Mouse (Mus musculus) layer of hippocampus, adult 9-10 months (tissue): ENCODE measurements around the gene Supv3l1.

ENCODE experiments used
- DNase-seq: peaks from one replicate; pipeline ENCODE4 v3.0.0; 2022; ENCODE audit warnings: low spot score

Supv3l1 gene

GRCm38 (mm10) chr10:62413606-62413982 is 35.9 kb downstream of the Supv3l1 start:
- DNase-seq, result no peak

DNA sequence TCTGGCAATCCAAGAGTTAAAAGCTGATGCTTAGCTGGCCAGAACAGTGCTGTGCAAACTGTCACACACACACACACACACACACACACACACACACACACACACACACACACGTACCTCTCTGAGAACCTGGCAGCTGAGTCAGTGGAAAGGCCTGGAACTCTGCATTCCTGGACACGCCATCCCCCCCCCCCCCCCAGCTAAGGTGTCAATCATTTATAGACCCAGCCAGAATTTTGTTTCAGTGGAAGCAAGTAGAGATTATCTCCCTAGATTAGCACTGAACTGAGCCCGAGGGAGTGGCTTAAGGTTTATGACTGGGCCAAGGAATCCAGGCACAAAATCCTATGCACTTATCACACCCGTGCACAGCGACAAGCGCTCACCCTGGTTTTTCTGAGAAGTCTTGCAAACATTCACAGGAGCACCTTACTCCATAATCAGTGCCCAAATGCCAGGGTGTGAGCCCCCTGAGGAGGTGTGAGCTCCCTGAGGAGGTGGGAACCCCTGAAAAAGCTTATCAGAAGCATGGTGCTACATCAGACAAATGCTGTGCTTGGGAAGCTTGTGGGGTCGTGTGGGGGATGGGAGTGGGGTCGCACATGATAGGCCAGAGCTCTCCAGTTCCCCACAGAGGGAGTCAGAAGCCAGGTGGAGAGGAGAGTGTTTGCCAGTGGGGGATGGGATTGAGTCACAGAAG is 36.5 kb downstream of the Supv3l1 start:
- no peak for DNase-seq

DNA sequence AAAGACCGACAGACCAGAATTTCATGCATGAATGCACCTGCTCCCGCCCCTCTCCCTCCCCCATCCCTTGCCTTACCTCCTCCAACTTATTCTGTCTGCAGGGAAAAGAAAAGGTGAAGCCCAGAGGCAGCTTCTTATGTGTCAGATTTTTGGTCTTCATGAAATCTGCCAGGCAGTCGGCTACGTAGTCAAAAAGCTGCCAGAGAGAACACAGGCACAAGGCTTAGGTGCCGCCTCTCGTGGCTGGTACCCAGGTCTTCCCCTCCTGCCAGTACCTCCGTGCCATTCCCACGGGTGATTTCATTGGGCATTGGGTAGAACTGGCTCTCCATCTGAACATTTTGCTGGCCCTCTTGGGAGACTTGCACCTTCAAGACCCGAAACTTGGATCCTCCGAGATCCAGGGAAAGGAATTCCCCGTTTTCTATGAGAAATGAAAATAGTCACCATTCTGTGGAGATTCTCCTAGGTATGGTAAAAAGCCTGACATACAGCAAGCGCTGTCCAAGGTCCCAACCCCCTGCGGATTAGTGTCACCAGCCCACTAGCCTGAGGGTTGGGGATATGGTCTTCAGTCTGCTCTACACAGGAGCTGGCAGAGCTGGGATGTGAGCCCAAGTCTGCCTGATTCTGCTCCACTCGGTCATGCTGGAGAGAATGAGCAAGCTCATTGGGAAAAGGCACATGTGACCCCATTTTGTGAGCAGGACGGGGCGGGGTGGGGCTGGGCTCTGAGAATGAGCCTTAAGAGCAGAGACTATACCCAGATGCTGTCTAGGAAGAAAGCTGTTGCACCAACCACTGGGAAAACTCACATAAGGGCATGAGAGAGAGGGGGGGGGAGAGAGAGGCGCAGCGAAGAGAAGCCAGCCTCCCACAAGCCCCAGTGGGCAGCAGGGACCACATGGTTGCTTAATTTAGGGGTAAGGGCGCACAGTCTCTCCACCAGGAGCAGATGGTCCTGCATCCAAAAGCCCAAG is 37.8 kb downstream of the Supv3l1 start:
- DNase-seq, result no peak

- peak; percentile 39 for DNase-seq
These were observed 38.6 kb downstream of the Supv3l1 start for GRCm38 (mm10) chr10:62410943-62411342.

- DNase-seq, result no peak
These were observed 44.6 kb downstream of the Supv3l1 start for GRCm38 (mm10) chr10:62404901-62405300.

DNA sequence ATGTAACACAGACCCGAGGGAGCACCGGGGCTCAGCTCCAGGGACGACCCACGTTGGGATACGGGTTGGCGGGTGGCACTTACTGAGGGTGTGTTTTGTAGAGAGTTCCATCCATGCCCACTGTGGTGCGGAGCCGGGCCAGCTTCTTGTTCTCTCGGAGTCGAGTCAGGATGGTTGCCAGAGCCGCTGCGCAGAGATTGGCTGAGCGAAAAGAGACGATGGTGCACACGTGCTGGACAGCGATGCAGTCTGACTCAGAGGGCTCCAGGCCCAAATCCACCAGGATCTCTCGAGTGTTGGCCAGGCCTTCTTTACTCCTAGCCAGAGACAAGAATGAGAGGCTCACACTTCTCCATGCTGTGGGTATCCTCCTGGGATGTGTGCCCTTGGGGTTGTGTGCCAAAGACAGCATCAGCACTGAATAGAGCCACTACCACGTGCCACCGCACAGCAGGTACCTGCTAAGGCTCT is 47.9 kb downstream of the Supv3l1 start:
- no peak for DNase-seq

DNA sequence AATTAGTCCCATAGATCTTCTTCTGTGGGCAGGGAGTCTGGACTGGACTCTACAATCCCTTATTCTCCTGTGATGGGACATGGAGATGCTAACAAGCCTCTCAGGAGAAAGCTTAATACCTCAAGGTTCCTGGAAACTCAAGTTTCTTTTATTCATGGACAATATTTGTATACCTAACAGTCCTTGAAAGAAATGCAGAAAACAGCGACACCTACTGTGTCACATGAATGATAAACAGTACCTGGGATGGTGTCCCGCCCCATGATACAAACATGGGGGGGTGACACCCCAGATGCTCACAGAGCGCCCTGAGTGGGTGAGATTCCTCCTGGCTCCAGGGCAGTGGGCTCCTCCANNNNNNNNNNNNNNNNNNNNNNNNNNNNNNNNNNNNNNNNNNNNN is 66.5 kb downstream of the Supv3l1 start:
- DNase-seq, result no peak

DNA sequence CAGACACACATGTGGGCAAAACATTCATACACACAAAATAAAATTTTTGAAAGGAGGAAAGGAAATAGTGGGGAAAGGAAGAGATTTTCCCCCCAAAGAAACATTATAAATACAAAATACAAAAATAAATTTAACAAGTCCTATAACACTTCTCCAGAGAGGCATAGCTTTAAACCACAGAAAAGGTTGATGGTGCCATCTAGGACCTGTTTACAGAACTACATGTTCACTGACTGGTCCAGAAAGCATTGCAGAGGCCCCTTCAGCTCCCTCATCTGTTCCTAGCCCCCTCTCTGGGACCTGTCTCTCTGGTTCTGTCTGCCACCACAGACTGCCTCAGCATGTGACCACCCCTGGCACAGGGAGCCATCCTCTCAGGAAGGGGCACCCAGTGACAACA is 68.6 kb downstream of the Supv3l1 start:
- no peak for DNase-seq

DNA sequence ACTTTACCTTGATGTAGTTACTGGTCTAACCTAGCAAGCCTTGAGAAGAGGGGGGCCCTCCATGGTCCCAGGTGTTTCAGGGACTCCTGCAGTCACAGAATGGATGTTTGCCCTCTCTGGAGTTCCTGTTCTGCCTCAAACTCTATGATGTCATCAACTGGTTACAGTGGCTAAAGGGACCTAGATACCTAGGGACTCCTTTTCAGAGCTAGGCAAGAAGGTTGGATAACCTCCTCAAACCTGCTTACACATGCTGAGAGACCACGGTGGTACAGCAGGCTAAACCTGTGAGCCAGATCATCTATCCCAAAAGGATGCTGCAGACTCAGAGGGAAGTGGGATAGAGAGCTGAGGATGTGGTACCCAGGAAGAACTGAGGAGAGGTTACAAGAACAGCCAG is 69.7 kb downstream of the Supv3l1 start, which contains the start of gene Hk1:
TSS of gene Hk1 (minus strand) at position 101 of the 400 bp plus-strand sequence.
- no peak for DNase-seq
